Mouse (Mus musculus) ovary, postnatal 10 days (tissue): ENCODE data around the gene Lrrc4c.
A peak's percentile ranks its signal among the peaks of the same experiment; 100 is the strongest.

Experiments
- DNase-seq: peaks from one replicate; pipeline ENCODE4 v3.0.0; 2022; ENCODE audit warnings: low spot score

The Lrrc4c gene

GRCm38 (mm10) chr2:97284986-97285385, 967.0 kb downstream of the Lrrc4c start:
- no peak for DNase-seq

GRCm38 (mm10) chr2:97294216-97294615, 976.2 kb downstream of the Lrrc4c start:
- no peak for DNase-seq

GRCm38 (mm10) chr2:97299704-97300103, 981.7 kb downstream of the Lrrc4c start:
- DNase-seq, result no peak

GRCm38 (mm10) chr2:97318008-97318407, 1000.0 kb downstream of the Lrrc4c start:
- DNase-seq, result no peak

- DNase-seq, result no peak
Measured at GRCm38 (mm10) chr2:97318536-97318935, 1000.6 kb downstream of the Lrrc4c start.

GRCm38 (mm10) chr2:97332084-97332682, 1014.2 kb downstream of the Lrrc4c start:
- no peak for DNase-seq

GRCm38 (mm10) chr2:97339627-97340026, 1021.7 kb downstream of the Lrrc4c start:
- DNase-seq, result no peak

- no peak for DNase-seq
Measured at GRCm38 (mm10) chr2:97361235-97361634, 1043.3 kb downstream of the Lrrc4c start.

GRCm38 (mm10) chr2:97369978-97370377, 1052.0 kb downstream of the Lrrc4c start:
- no peak for DNase-seq

- DNase-seq, result no peak
Measured at GRCm38 (mm10) chr2:97391437-97391836, 1073.5 kb downstream of the Lrrc4c start.

- no peak for DNase-seq
Measured at GRCm38 (mm10) chr2:97391876-97392275, 1073.9 kb downstream of the Lrrc4c start.

- DNase-seq, result no peak
Measured at GRCm38 (mm10) chr2:97413066-97413465, 1095.1 kb downstream of the Lrrc4c start.

GRCm38 (mm10) chr2:97414416-97415362, 1096.7 kb downstream of the Lrrc4c start:
- DNase-seq, result no peak

- DNase-seq, result no peak
Measured at GRCm38 (mm10) chr2:97434140-97434539, 1116.2 kb downstream of the Lrrc4c start.

GRCm38 (mm10) chr2:97435616-97436015, 1117.6 kb downstream of the Lrrc4c start:
- DNase-seq, result no peak

- DNase-seq, result no peak
Measured at GRCm38 (mm10) chr2:97437767-97438166, 1119.8 kb downstream of the Lrrc4c start.

- DNase-seq, result no peak
Measured at GRCm38 (mm10) chr2:97463573-97463972, 1145.6 kb downstream of the Lrrc4c start.

GRCm38 (mm10) chr2:97466243-97466793, 1148.3 kb downstream of the Lrrc4c start:
- DNase-seq, result peak; percentile 66

- no peak for DNase-seq
Measured at GRCm38 (mm10) chr2:97467031-97467549, 1149.1 kb downstream of the Lrrc4c start.

- DNase-seq, result no peak
Measured at GRCm38 (mm10) chr2:97467664-97468063, 1149.7 kb downstream of the Lrrc4c start.

- DNase-seq, result no peak
Measured at GRCm38 (mm10) chr2:97468372-97468771, 1150.4 kb downstream of the Lrrc4c start.

GRCm38 (mm10) chr2:97469396-97469795, 1151.4 kb downstream of the Lrrc4c start:
- DNase-seq, result no peak
